Mouse (Mus musculus): ENCODE measurements around the gene Gm17581.

DNA sequence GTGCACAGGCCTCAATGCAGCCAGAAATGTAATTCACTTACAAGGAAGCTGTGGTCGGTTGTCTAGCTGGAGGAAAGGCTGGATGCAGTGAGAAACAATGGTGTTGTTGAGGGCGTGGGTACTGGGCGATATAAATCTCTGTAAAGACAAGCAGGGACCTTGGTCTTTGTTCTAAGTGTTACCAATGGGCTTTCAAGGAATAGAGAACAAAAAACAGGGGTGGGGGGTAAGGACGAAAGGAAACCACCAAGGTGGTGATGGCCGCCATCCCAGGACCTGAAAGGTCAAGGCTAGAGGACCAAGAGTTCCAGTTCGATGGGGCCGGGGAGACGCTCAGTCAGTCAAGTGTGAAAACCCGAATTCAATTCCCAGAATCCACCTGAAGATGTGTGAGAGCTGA lies 2.1 kb upstream of the Gm17581 start:
- no peak for TF ChIP-seq POLR2A (IDR thresholded peaks at IDR 0.05; ENCODE audit: insufficient read length, low read depth)
- no peak for TF ChIP-seq MAX (IDR thresholded peaks at IDR 0.05; ENCODE audit: low read depth)
- no peak for TF ChIP-seq TCF12 (IDR thresholded peaks at IDR 0.05; ENCODE audit: insufficient read depth, poor library complexity, severe bottlenecking)
- TF ChIP-seq E2F4 (IDR thresholded peaks at IDR 0.05; ENCODE audit: insufficient read depth) = no peak
- TF ChIP-seq USF1 (IDR thresholded peaks at IDR 0.05; ENCODE audit: low read depth) = no peak
- TF ChIP-seq CEBPB (IDR thresholded peaks at IDR 0.05; ENCODE audit: insufficient read depth, poor library complexity, severe bottlenecking) = no peak
- TF ChIP-seq REST (IDR thresholded peaks at IDR 0.05; ENCODE audit: insufficient read depth, insufficient read length) = no peak
- TF ChIP-seq POLR2AphosphoS2 (IDR thresholded peaks at IDR 0.05; ENCODE audit: insufficient read length, low read depth) = no peak
- no peak for TF ChIP-seq TCF3 (IDR thresholded peaks at IDR 0.05; ENCODE audit: insufficient read length, low read depth)
- no peak for TF ChIP-seq MYOG (IDR thresholded peaks at IDR 0.05; ENCODE audit: control insufficient read depth in 1 of 3, insufficient read depth in 1 of 3, insufficient read length in 2 of 3, low read depth in 2 of 3)
